Mouse (Mus musculus): ENCODE measurements around the gene 1700092M07Rik.
A peak's percentile ranks its signal among the peaks of the same experiment; 100 is the strongest.
"Not testable (repeated sequence)": the region's sequence is repeated elsewhere in the genome, so short reads cannot be mapped to it uniquely, and the experiment has no call there.

The 1700092M07Rik gene

GRCm38 (mm10) chr19:8716767-8717475, 23.6 kb upstream of the 1700092M07Rik start:
- no peak for DNase-seq

DNA sequence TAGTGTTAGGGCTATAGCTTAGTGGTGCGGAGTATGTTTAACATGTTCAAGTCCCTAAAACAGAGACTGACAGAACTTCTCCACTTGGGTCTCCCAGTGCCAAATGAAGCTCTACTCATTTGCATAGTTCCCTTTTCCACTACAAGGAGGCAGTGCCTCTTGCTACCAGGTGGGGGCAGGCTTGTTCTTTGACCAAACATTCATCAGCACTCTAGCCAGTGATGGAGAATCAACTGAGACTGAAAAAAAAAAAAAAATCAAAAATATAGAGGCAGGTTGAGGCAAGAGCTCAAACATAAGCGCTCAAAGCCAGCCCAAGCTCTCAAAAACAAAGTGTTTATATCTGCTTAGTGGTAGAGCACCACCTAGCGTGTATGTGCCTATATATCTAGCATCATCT, 22.2 kb upstream of the 1700092M07Rik start:
- peak; percentile 45 to 47 for DNase-seq

- not testable (repeated sequence) for DNase-seq
Measured at GRCm38 (mm10) chr19:8719037-8719436, 21.5 kb upstream of the 1700092M07Rik start.

- no peak for DNase-seq
Measured at GRCm38 (mm10) chr19:8721378-8721777, 19.1 kb upstream of the 1700092M07Rik start.

DNA sequence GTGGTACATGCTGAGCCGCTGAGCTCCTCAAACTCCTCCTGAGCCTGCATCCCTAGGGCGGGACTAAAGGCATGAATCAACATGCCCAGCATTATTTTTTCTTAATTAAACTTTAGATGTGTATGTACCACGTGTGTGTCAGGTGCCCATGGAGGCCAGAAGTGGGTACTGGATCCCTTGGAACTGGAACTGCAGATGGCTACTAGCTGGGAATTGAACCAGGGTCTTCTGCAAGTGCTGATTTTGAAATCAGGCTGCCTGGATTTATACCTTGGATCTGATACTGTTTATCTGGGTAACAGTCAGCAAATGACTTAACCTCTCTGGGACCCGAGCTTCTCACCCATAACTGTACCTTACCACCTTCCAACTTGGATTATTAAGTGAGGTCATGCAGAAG, 18.5 kb upstream of the 1700092M07Rik start:
- no peak for DNase-seq

GRCm38 (mm10) chr19:8722559-8722906, 18.0 kb upstream of the 1700092M07Rik start:
- no peak for DNase-seq

DNA sequence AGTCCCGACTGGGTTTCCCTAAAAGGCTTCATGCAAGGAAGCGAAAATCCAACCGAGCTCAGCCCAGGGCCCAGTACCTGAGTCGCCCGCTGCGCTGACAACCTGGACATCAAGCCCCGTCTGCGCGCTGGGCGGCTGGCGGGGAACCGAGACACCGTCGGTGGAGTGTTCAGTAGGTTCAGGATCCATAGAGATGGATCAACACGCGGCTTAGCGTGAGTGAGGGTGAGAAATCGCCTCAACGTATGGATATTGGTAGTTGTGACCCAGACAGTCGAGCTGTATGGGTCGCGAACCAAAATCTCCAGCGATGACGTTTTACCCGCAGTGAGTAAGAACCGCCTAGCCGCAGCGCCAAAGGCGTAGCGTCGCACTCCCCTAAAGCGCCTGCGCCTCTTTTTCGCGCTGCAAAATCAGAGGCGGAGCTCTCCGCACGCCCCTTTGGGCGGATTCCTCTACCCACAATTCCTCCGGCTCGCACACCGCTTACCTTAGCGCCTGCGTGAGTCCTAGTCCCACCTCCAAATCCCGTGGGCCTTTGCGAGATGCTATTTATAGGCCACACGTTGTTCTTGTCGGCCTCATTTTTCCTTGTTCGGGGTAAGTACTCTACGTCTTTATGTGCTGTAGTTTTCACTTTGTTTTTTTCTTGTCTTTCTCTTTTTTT, 17.5 kb upstream of the 1700092M07Rik start, which contains the start of gene Slc3a2:
Gene Slc3a2 (minus strand): TSS at position 463 of the 667 bp plus-strand sequence.
- DNase-seq = peak; percentile 95 to 96

DNA sequence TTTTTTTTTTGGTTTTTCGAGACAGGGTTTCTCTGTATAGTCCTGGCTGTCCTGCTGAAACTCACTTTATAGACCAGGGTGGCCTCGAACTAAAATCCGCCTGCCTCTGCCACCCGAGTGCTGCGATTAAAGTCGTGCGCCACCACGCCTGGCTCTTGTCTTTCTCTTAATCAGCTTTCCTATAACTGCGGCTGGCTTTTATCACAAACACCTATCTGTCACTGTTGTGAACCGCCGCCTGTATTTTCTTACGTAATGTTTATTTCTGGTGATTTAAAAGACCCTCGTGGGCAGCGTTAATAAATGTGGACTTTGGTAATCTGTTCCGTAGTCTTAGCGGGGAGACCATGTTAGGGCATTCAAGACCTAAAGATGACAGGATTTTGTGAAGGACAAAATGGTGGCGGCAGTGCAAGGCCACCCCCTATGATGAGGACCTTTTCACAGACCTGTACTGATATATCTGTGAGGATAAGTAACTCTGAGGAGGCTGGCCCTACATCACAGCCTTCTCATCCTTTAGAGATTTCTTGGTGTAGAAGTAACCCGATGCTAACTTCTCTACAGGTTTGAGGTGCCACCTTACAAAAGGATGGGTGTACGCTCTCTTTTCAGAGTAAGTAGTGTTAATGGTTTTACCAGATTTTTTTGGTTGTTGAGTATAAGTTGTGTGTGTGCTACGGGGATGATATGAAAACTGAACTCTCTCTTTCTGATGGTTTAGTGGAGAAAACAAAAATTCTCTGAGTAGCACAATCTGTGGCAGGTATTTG, 16.8 kb upstream of the 1700092M07Rik start:
- DNase-seq = peak in 1 of 2 experiments; percentile 25

- no peak for DNase-seq
Measured at GRCm38 (mm10) chr19:8724392-8724791, 16.1 kb upstream of the 1700092M07Rik start.

- DNase-seq = no peak
Measured at GRCm38 (mm10) chr19:8725081-8725613, 15.4 kb upstream of the 1700092M07Rik start.

GRCm38 (mm10) chr19:8726609-8727390, 13.7 kb upstream of the 1700092M07Rik start:
- no peak for DNase-seq

- no peak for DNase-seq
Measured at GRCm38 (mm10) chr19:8727495-8728114, 12.9 kb upstream of the 1700092M07Rik start.

DNA sequence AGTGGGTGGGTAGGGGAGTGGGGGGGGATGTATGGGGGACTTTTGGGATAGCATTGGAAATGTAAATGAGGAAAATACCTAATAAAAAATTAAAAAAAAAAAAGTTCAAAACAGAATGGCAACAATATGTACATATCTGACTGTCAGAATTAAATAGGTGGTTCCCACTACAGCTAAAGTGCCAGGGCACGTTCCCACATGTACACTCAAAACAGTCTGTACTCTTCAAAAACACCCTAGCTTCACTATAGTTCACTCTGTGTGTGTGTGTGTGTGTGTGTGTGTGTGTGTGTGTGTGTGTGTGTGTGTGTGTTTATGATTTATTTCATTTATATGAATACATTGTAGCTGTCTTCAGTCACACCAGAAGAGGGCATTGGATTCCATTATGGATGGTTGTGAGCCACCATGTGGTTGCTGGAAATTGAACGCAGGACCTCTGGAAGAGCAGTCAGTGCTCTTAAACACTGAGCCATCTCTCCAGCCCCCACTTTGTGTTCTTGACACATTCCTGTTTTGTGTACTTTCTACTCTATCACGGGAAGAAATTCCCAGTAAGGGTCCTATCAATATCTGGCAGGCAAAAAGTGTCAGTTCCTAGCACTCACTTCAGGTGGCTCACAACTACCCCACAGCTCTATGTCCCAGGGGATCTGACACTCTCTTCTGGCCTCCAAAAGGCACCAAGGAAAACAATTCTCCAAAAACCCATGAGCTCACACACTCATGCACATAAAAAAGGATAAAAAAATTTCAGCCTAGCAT, 12.0 kb upstream of the 1700092M07Rik start:
- DNase-seq = not testable (repeated sequence)

DNA sequence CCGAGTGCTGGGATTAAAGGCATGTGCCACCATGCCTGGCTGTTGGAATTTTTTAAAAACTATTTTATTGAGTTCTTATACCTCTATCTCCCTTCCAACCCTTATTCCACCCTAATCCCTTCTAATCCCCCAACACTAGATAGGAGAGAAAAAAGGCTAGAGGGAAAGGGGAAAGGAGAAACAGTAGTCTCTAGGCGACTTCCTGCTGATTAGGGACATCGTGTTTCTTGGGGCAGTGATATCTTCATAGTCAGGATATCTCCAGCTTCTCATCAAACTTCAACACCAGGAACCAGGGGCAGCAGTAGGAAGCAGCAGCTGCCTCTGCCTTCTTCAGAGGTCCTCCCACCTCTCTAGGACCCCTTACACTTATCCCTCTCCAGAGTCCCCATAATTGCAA, 6.2 kb upstream of the 1700092M07Rik start:
- no peak for DNase-seq

GRCm38 (mm10) chr19:8735389-8736159, 4.9 kb upstream of the 1700092M07Rik start, which contains the start of gene Wdr74:
Gene Wdr74, plus strand, starts transcription at chr19:8735827.
- DNase-seq = peak; percentile 94 to 96

GRCm38 (mm10) chr19:8736160-8736467, 4.4 kb upstream of the 1700092M07Rik start:
- DNase-seq = no peak

DNA sequence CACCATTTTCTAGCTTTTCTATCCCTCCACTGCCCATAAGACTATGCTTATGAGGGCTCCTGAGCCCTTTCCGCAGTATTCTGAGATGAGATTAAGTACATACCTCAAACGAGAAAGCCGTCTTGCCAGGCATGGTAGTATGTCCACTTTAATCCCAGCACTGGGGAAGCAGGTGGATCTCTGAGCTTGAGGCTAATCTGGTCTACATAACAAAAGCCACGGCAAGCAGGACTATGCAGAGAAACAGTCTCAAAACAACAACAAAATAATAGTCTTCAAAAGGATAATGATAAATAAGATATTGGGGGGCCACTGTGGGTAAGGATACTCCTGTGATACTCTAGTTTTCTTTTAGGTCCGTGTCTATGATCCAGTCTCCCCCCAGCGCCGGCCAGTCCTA, 1.6 kb upstream of the 1700092M07Rik start:
- no peak for DNase-seq

DNA sequence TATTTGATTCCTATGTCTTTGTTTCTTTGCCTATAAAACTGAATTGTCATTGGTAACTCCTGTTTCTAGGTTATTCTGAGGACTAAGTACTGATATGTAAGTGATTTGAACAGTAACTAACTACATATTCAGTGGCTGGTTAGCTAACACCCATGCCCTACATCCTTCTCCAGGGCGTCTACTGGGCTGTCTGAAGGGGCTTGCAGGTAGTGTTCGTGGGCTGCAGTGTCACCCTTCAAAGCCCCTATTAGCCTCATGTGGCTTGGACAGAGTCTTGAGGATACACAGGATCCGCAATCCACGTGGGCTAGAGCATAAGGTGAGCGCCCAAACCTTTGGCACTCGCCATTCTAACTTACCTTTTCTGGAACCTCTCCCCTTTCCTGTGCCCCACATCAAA, 872 bp upstream of the 1700092M07Rik start:
- no peak for DNase-seq

- peak; percentile 94 for DNase-seq
Measured at GRCm38 (mm10) chr19:8741243-8741869, 838 bp downstream of the 1700092M07Rik start, which contains the start of gene Stx5a. Gene Stx5a, plus strand, starts transcription at chr19:8741413.

GRCm38 (mm10) chr19:8742176-8742575, 1.7 kb downstream of the 1700092M07Rik start:
- no peak for DNase-seq
